Mouse (Mus musculus): ENCODE measurements around the gene Cpeb4. TPM values are rescaled to one million over a fixed set of nuclear protein-coding genes. Genes with fewer than 3 reads are reported as not detected.

Gene Cpeb4
- polyA plus RNA-seq, 1 experiment from 2014 or later, result 7.1 TPM

Other genes starting within 250 kb of the Cpeb4 start
- gene Bod1, start 200.3 kb upstream of the Cpeb4 start, polyA plus RNA-seq (2014; fragmentation: Nextera tagmentation; extraction: Ambion mirVana), result 130 and 137 TPM in 2 replicates
- gene 4930524B15Rik, start 93.4 kb downstream of the Cpeb4 start, polyA plus RNA-seq (2014; fragmentation: Nextera tagmentation; extraction: Ambion mirVana), result 0.17 TPM in 1 of 2 replicates, not detected in the other
- gene Nsg2, start 128.3 kb downstream of the Cpeb4 start, polyA plus RNA-seq (2014; fragmentation: Nextera tagmentation; extraction: Ambion mirVana), result 8.0 and 9.8 TPM in 2 replicates

Measured in embryonic facial prominence, embryonic 11.5 days (tissue).